27 mouse cellular contexts compared by ENCODE assay signal in genomic region chr5:118363154-118363553, GRCm38 (mm10).
DNase-seq lines count a peak whose midpoint lies in the region; ATAC-seq and TF ChIP-seq lines count a peak whose summit lies in the region.
"Had no signal": no experiment of that assay in that cellular context is flagged by ENCODE, and none has a peak within 500 bp of the region (broad histone marks: within the 10 kb centered on the region; RNA-seq: fewer than 3 reads in every experiment).

No protein-coding gene starts in this region.

- ATAC-seq in lung, embryonic 14.5 days (ENCODE audit: insufficient read depth) = no peak
- peak; percentile 77 for ATAC-seq in lung, postnatal 0 days
- ATAC-seq in cerebellum, adult (ENCODE audit: insufficient number of reproducible peaks, low FRiP score, low TSS enrichment) = no peak
- ATAC-seq: CD4-positive, CD25-positive, alpha-beta regulatory T cell, adult 4 months; forebrain, embryonic 14.5 days; forebrain, embryonic 16.5 days had no signal

- TF ChIP-seq POLR2A in myocyte (IDR thresholded peaks at IDR 0.05; ENCODE audit: insufficient read length, low read depth) = no peak

- H3K9ac ChIP-seq in lung, embryonic 14.5 days = no peak overlapping the region
- no peak overlapping the region for H3K9ac ChIP-seq in lung, postnatal 0 days (replicated peaks; ENCODE audit: low read depth)
- H3K9ac ChIP-seq: embryonic facial prominence, embryonic 13.5 days; embryonic facial prominence, embryonic 15.5 days; forebrain, embryonic 12.5 days had no signal

- H3K36me3 ChIP-seq in heart, embryonic 10.5 days = no peaks in the 10 kb centered on the region
- H3K36me3 ChIP-seq in lung, embryonic 14.5 days (ENCODE audit: insufficient read depth) = no peaks in the 10 kb centered on the region
- no peaks in the 10 kb centered on the region for H3K36me3 ChIP-seq in lung, postnatal 0 days (ENCODE audit: insufficient read depth, low read length)
- no peaks in the 10 kb centered on the region for H3K36me3 ChIP-seq in myocyte (ENCODE audit: control insufficient read depth, insufficient read depth)
- H3K36me3 ChIP-seq: embryonic facial prominence, embryonic 13.5 days; embryonic facial prominence, embryonic 15.5 days; forebrain, embryonic 10.5 days; forebrain, embryonic 12.5 days had no signal

- peaks cover 54% of the 10 kb centered on the region for H3K4me1 ChIP-seq in heart, embryonic 10.5 days
- no peaks in the 10 kb centered on the region for H3K4me1 ChIP-seq in lung, embryonic 14.5 days (ENCODE audit: insufficient read depth)
- H3K4me1 ChIP-seq in lung, postnatal 0 days (ENCODE audit: insufficient read depth, low read depth, low read length) = no peaks in the 10 kb centered on the region
- H3K4me1 ChIP-seq: forebrain, embryonic 12.5 days had no signal

- no peak for TF ChIP-seq CTCF in lung, embryonic 14.5 days (IDR thresholded peaks at IDR 0.05; ENCODE audit: low read depth)
- no peak for TF ChIP-seq CTCF in lung, postnatal 0 days (IDR thresholded peaks at IDR 0.05)

- H3K27me3 ChIP-seq in heart, embryonic 10.5 days (ENCODE audit: insufficient read depth, poor library complexity, severe bottlenecking) = peaks cover 9% of the 10 kb centered on the region; the same call in 1 of the 2 replicates
- no peaks in the 10 kb centered on the region for H3K27me3 ChIP-seq in lung, embryonic 14.5 days (ENCODE audit: insufficient read depth, low read length)
- H3K27me3 ChIP-seq in lung, postnatal 0 days (replicated peaks; ENCODE audit: insufficient read depth, low read length) = no peaks in the 10 kb centered on the region
- no peaks in the 10 kb centered on the region for H3K27me3 ChIP-seq in myocyte (ENCODE audit: control insufficient read depth, insufficient read depth, insufficient read length)
- H3K27me3 ChIP-seq: embryonic facial prominence, embryonic 13.5 days; embryonic facial prominence, embryonic 15.5 days; forebrain, embryonic 12.5 days had no signal

- 57% methylated on average over 6 of the region's 6 CpGs for WGBS in heart, embryonic 10.5 days
- 29% methylated on average over 6 of the region's 6 CpGs for WGBS in lung, embryonic 14.5 days
- WGBS in lung, postnatal 0 days = 25% methylated on average over 6 of the region's 6 CpGs

- DNase-seq in heart, adult 11 months = peak; percentile 85
- no peak for DNase-seq in heart, embryonic 10.5 days (ENCODE audit: low spot score)
- DNase-seq in lung, embryonic 14.5 days = peak; percentile 31
- no peak for DNase-seq in lung, postnatal 36 days
- peak; percentile 77 for DNase-seq in lung, postnatal 0 days (ENCODE audit: low spot score)
- no peak for DNase-seq in lung, adult 18-20 months
- DNase-seq: adrenal gland, adult 2 months; adrenal gland, postnatal 10 days; adrenal gland, postnatal 25 days; B cell, adult 2 months; cerebellum, adult 11 months; cerebellum, adult 18-20 months; cerebellum, adult 8-10 months; cerebellum, adult 9-11 months; cerebellum, postnatal 14 days; cerebellum, postnatal 36 days; embryo, embryonic 11 days had no signal

- no peak overlapping the region for H3K4me2 ChIP-seq in lung, embryonic 14.5 days
- H3K4me2 ChIP-seq in lung, postnatal 0 days (replicated peaks; ENCODE audit: low read depth, low read length) = no peak overlapping the region
- H3K4me2 ChIP-seq in myocyte (ENCODE audit: low read depth) = no peak overlapping the region
- H3K4me2 ChIP-seq: embryonic facial prominence, embryonic 13.5 days; embryonic facial prominence, embryonic 15.5 days; forebrain, embryonic 12.5 days had no signal

- no peak overlapping the region for H3ac ChIP-seq in myocyte (ENCODE audit: control insufficient read depth, insufficient read length)

- TF ChIP-seq EP300 in lung, postnatal 0 days (IDR thresholded peaks at IDR 0.05) = peak; percentile 82

- no peaks in the 10 kb centered on the region for H3K79me2 ChIP-seq in myocyte (ENCODE audit: control insufficient read depth, insufficient read depth)

- H3K27ac ChIP-seq in heart, embryonic 10.5 days = no peak overlapping the region
- H3K27ac ChIP-seq in lung, embryonic 14.5 days (ENCODE audit: low read depth) = no peak overlapping the region
- no peak overlapping the region for H3K27ac ChIP-seq in lung, postnatal 0 days (ENCODE audit: low read length)
- H3K27ac ChIP-seq: embryonic facial prominence, embryonic 13.5 days; embryonic facial prominence, embryonic 15.5 days; forebrain, embryonic 10.5 days; forebrain, embryonic 12.5 days had no signal

- no peak overlapping the region for H3K4me3 ChIP-seq in heart, embryonic 10.5 days
- no peak overlapping the region for H3K4me3 ChIP-seq in lung, embryonic 14.5 days (ENCODE audit: low read depth, low read length)
- no peak overlapping the region for H3K4me3 ChIP-seq in lung, postnatal 0 days (ENCODE audit: low read depth, low read length)
- H3K4me3 ChIP-seq in myocyte = no peak overlapping the region
- H3K4me3 ChIP-seq: embryonic facial prominence, embryonic 13.5 days; embryonic facial prominence, embryonic 15.5 days; erythroblast, embryonic 14.5 days; forebrain, embryonic 10.5 days; forebrain, embryonic 12.5 days had no signal

- no peaks in the 10 kb centered on the region for H3K9me3 ChIP-seq in heart, embryonic 10.5 days
- H3K9me3 ChIP-seq in lung, embryonic 14.5 days (ENCODE audit: low read depth, low read length) = no peaks in the 10 kb centered on the region
- H3K9me3 ChIP-seq in lung, postnatal 0 days (ENCODE audit: low read length) = no peaks in the 10 kb centered on the region
- H3K9me3 ChIP-seq: embryonic facial prominence, embryonic 13.5 days; embryonic facial prominence, embryonic 15.5 days; forebrain, embryonic 10.5 days; forebrain, embryonic 12.5 days had no signal

TF ChIP-seq in myocyte, 11 proteins besides CTCF, POLR2A, EP300 and RAD21:
- TF ChIP-seq USF1 (IDR thresholded peaks at IDR 0.05; ENCODE audit: low read depth) = no peak
- TF ChIP-seq REST (IDR thresholded peaks at IDR 0.05; ENCODE audit: insufficient read depth, insufficient read length) = no peak
- TF ChIP-seq MAX (IDR thresholded peaks at IDR 0.05; ENCODE audit: low read depth) = no peak
- peak in 2 of 3 experiments; percentile 8 to 12 for TF ChIP-seq MYOG (IDR thresholded peaks at IDR 0.05; ENCODE audit: control insufficient read depth in 1 of 3, insufficient read depth in 1 of 3, insufficient read length in 2 of 3, low read depth in 2 of 3)
- TF ChIP-seq CEBPB (IDR thresholded peaks at IDR 0.05; ENCODE audit: insufficient read depth, poor library complexity, severe bottlenecking) = no peak
- no peak for TF ChIP-seq SRF (IDR thresholded peaks at IDR 0.05; ENCODE audit: control insufficient read depth, insufficient read length, low read depth)
- TF ChIP-seq MYOD1 (IDR thresholded peaks at IDR 0.05; ENCODE audit: control insufficient read depth in 1 of 3, insufficient read length in 2 of 3, low read depth in 2 of 3) = peak in 2 of 3 experiments; percentile 47 to 76
- TF ChIP-seq E2F4 (IDR thresholded peaks at IDR 0.05; ENCODE audit: insufficient read depth) = no peak
- TF ChIP-seq TCF12 (IDR thresholded peaks at IDR 0.05; ENCODE audit: insufficient read depth, poor library complexity, severe bottlenecking) = no peak
- TF ChIP-seq TCF3 (IDR thresholded peaks at IDR 0.05; ENCODE audit: insufficient read length, low read depth) = no peak
- no peak for TF ChIP-seq POLR2AphosphoS2 (IDR thresholded peaks at IDR 0.05; ENCODE audit: insufficient read length, low read depth)

Comparison
In these comparisons a context has a peak if more than half of its experiments do, and no peak if none do; other contexts are left out.
1. DNase-seq: peak in heart, adult 11 months (single experiment), lung, embryonic 14.5 days (single experiment) and lung, postnatal 0 days (single experiment); none in heart, embryonic 10.5 days (single experiment), lung, postnatal 36 days (single experiment) and lung, adult 18-20 months (0 of 2).